Mouse (Mus musculus) forebrain, embryonic 14.5 days (tissue): ENCODE data around the gene Stat6. TPM values are rescaled to one million over a fixed set of nuclear protein-coding genes. Genes with fewer than 3 reads are reported as not detected.

ENCODE experiments used
- ATAC-seq: fragments of 200-750 bp; cut with Nextera tagmentation; 2 replicates; pipeline ENCODE4 v1.8.0; 2017; ENCODE audit warnings: mild to moderate bottlenecking, moderate library complexity
- DNase-seq: peaks from one replicate; pipeline ENCODE4 v3.0.0-alpha.2; 2015; ENCODE audit warnings: low spot score
- H3K27ac ChIP-seq: fragments of 300-500 bp; sonication (generic); 2 replicates; pipeline ENCODE4 v1.5.1; 2014; ENCODE audit warnings: low read depth, mild to moderate bottlenecking, control low read depth, low read length, moderate library complexity
- H3K27me3 ChIP-seq: fragments of 300-500 bp; sonication (generic); replicated peaks from 2 replicates; pipeline ENCODE4 v1.6.1; 2014; ENCODE audit warnings: low read length, control low read depth, mixed read lengths; ENCODE audit not compliant: control insufficient read depth, insufficient read depth
- H3K36me3 ChIP-seq: fragments of 300-500 bp; sonication (generic); 2 replicates; pipeline ENCODE4 v1.6.1; 2014; ENCODE audit warnings: low read length, control low read depth; ENCODE audit not compliant: control insufficient read depth, insufficient read depth
- H3K4me1 ChIP-seq: fragments of 300-500 bp; sonication (generic); 2 replicates; pipeline ENCODE4 v1.6.1; 2014; ENCODE audit warnings: antibody characterized with exemption, low read length, control low read depth; ENCODE audit not compliant: control insufficient read depth, insufficient read depth
- H3K4me2 ChIP-seq: fragments of 300-500 bp; sonication (generic); 2 replicates; pipeline ENCODE4 v1.6.1; 2014; ENCODE audit warnings: mild to moderate bottlenecking, control low read depth, low read length
- H3K4me3 ChIP-seq: fragments of 300-500 bp; sonication (generic); 2 replicates; pipeline ENCODE4 v1.5.1; 2014; ENCODE audit warnings: low read depth, low read length, control low read depth
- H3K9ac ChIP-seq: fragments of 300-500 bp; sonication (generic); 2 replicates; pipeline ENCODE4 v1.6.1; 2014; ENCODE audit warnings: mild to moderate bottlenecking, low read length, control low read depth, moderate library complexity
- H3K9me3 ChIP-seq: fragments of 300-500 bp; sonication (generic); replicated peaks from 2 replicates; pipeline ENCODE4 v1.6.1; 2016; ENCODE audit warnings: low read length, control low read depth, mixed read lengths; ENCODE audit not compliant: control insufficient read depth
- WGBS: fragments of 180-500 bp; shearing (Covaris S2); extraction: QIAGEN DNeasy Blood & Tissue Kit; methylation state at CpG from one replicate; pipeline ENCODE4 v1.1.7; 2014; 5-methylcytosine and 5-hydroxymethylcytosine counted together
- polyA plus RNA-seq: library from polyadenylated mRNA; unstranded; fragments of >200 nt; fragmentation: Nextera tagmentation; extraction: Ambion mirVana; gene quantifications from 2 replicates; pipeline ENCODE4 v1.2.1, GENCODE M21; 2014

Gene Stat6
- polyA plus RNA-seq, 1 experiment from 2014 or later: 3.4 TPM

GRCm38 (mm10) chr10:127679881-127680280, 37.1 kb downstream of the Stat6 start:
- 92% methylated on average over 3 of the region's 3 CpGs for WGBS
- H3K4me3 ChIP-seq: no peak overlapping the region

GRCm38 (mm10) chr10:127682886-127683285, 40.1 kb downstream of the Stat6 start:
- Histone ChIP-seq H3K9me3 (no peaks in the 10 kb centered on the region), H3K4me3 (no peak overlapping the region), H3K4me1 (no peaks in the 10 kb centered on the region), H3K27me3 (no peaks in the 10 kb centered on the region), H3K27ac (no peak overlapping the region), H3K4me2 (no peak overlapping the region), H3K36me3 (no peaks in the 10 kb centered on the region), H3K9ac (no peak overlapping the region)
- ATAC-seq (no peak), DNase-seq (no peak)
- WGBS: 97% methylated on average over 6 of the region's 6 CpGs

More at GRCm38 (mm10) chr10:127679881-127680280, 37.1 kb downstream of the Stat6 start:
- Histone ChIP-seq H3K4me1 (peaks cover 7% of the 10 kb centered on the region; the same call in 1 of the 2 replicates), H3K9ac (no peak overlapping the region), H3K36me3 (no peaks in the 10 kb centered on the region), H3K9me3 (no peaks in the 10 kb centered on the region), H3K4me2 (no peak overlapping the region), H3K27ac (no peak overlapping the region), H3K27me3 (no peaks in the 10 kb centered on the region)
- DNase-seq (no peak), ATAC-seq (no peak)

GRCm38 (mm10) chr10:127691053-127691452, 48.3 kb downstream of the Stat6 start:
- no peaks in the 10 kb centered on the region for H3K4me1 ChIP-seq
- no peak overlapping the region for H3K4me3 ChIP-seq
- no peaks in the 10 kb centered on the region for H3K9me3 ChIP-seq
- ATAC-seq: no peak
- no peak for DNase-seq
- peaks cover 27% of the 10 kb centered on the region for H3K36me3 ChIP-seq
- no peak overlapping the region for H3K4me2 ChIP-seq
- no peaks in the 10 kb centered on the region for H3K27me3 ChIP-seq
- H3K9ac ChIP-seq: no peak overlapping the region
- WGBS: 32% methylated on average over 1 of the region's 1 CpGs
- H3K27ac ChIP-seq: no peak overlapping the region

GRCm38 (mm10) chr10:127694636-127695035, 51.9 kb downstream of the Stat6 start:
- WGBS: 60% methylated on average over 2 of the region's 2 CpGs
- ATAC-seq (no peak), DNase-seq (peak; percentile 68)
- Histone ChIP-seq H3K9me3 (no peaks in the 10 kb centered on the region), H3K4me3 (no peak overlapping the region), H3K4me1 (no peaks in the 10 kb centered on the region), H3K27me3 (no peaks in the 10 kb centered on the region), H3K27ac (no peak overlapping the region), H3K36me3 (peaks cover 43% of the 10 kb centered on the region), H3K4me2 (no peak overlapping the region), H3K9ac (no peak overlapping the region)

GRCm38 (mm10) chr10:127695775-127696174, 53.0 kb downstream of the Stat6 start:
- Histone ChIP-seq H3K27ac (no peak overlapping the region), H3K4me2 (no peak overlapping the region), H3K4me1 (no peaks in the 10 kb centered on the region), H3K36me3 (peaks cover 42% of the 10 kb centered on the region), H3K9me3 (no peaks in the 10 kb centered on the region), H3K9ac (no peak overlapping the region), H3K27me3 (no peaks in the 10 kb centered on the region), H3K4me3 (no peak overlapping the region)
- DNase-seq (no peak), ATAC-seq (no peak)
- 93% methylated on average over 7 of the region's 7 CpGs for WGBS

- no peak for ATAC-seq
- H3K4me3 ChIP-seq: no peak overlapping the region
- peaks cover 34% of the 10 kb centered on the region for H3K36me3 ChIP-seq
- 90% methylated on average over 7 of the region's 7 CpGs for WGBS
- no peaks in the 10 kb centered on the region for H3K4me1 ChIP-seq
- H3K4me2 ChIP-seq: no peak overlapping the region
- H3K27me3 ChIP-seq: no peaks in the 10 kb centered on the region
- no peak for DNase-seq
- no peak overlapping the region for H3K27ac ChIP-seq
- H3K9me3 ChIP-seq: no peaks in the 10 kb centered on the region
- H3K9ac ChIP-seq: no peak overlapping the region
Measured at GRCm38 (mm10) chr10:127698966-127699365, 56.2 kb downstream of the Stat6 start.

GRCm38 (mm10) chr10:127703299-127703698, 60.5 kb downstream of the Stat6 start:
- no peak for DNase-seq
- Histone ChIP-seq H3K4me2 (no peak overlapping the region), H3K9me3 (no peaks in the 10 kb centered on the region), H3K9ac (no peak overlapping the region), H3K27ac (no peak overlapping the region), H3K4me3 (no peak overlapping the region), H3K27me3 (no peaks in the 10 kb centered on the region), H3K36me3 (peaks cover 5% of the 10 kb centered on the region), H3K4me1 (no peaks in the 10 kb centered on the region)
- WGBS: 51% methylated on average over 4 of the region's 4 CpGs
- no peak for ATAC-seq

- no peak for ATAC-seq
- DNase-seq: no peak
- WGBS: 56% methylated on average over 2 of the region's 2 CpGs
- Histone ChIP-seq H3K9ac (no peak overlapping the region), H3K9me3 (no peaks in the 10 kb centered on the region), H3K27me3 (no peaks in the 10 kb centered on the region), H3K4me2 (no peak overlapping the region), H3K4me1 (no peaks in the 10 kb centered on the region), H3K27ac (no peak overlapping the region), H3K36me3 (peaks cover 2% of the 10 kb centered on the region), H3K4me3 (no peak overlapping the region)
Measured at GRCm38 (mm10) chr10:127704293-127704692, 61.5 kb downstream of the Stat6 start.

- Histone ChIP-seq H3K9ac (no peak within 1 kb of the TSS), H3K27ac (no peak within 1 kb of the TSS), H3K4me1 (no peaks in the 10 kb centered on the region), H3K9me3 (no peaks in the 10 kb centered on the region), H3K4me2 (no peak within 1 kb of the TSS), H3K27me3 (no peaks in the 10 kb centered on the region), H3K36me3 (no peaks in the 10 kb centered on the region), H3K4me3 (no peak within 1 kb of the TSS)
- ATAC-seq (no peak), DNase-seq (no peak)
- 56% methylated on average over 2 of the region's 2 CpGs for WGBS
Measured at GRCm38 (mm10) chr10:127704766-127705220, 62.0 kb downstream of the Stat6 start, which contains the start of gene Myo1a. Gene Myo1a (plus strand): TSS chr10:127705170.
